Mouse (Mus musculus) gonadal fat pad, adult 2 months (tissue): ENCODE results near the gene Prss34. TPM values are rescaled to one million over a fixed set of nuclear protein-coding genes. Genes with fewer than 3 reads are reported as not detected.

ENCODE experiments used
- DNase-seq: peaks from one replicate; pipeline ENCODE4 v3.0.0-alpha.2; 2012; ENCODE audit warnings: low read depth
- polyA plus RNA-seq: library from polyadenylated mRNA; depleted of rRNA; stranded (reverse); fragments of >200 nt; gene quantifications from 2 replicates; pipeline ENCODE4 v1.2.3, GENCODE M21; 2012; rRNA removed

The Prss34 gene
- polyA plus RNA-seq = 0.34 and 0.42 TPM in 2 replicates

DNA sequence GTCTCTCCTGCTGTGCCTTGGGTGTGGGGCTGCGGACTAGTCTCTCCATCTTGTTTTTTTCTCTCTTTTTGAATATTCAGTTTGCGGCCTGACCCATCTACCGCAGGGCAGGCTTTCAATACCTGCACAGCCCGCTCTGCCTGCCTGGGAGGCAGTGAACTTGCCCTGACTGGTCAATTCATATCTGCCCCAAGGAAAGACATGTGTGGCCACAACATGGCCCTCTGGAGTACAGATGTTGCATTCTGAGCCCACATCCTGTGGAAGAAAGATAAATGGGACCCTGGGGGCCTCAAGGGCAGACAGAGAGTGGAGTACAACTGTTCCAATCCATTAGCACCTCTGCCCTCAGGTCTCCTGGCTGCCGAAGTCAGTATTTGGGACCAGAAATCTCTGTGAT lies at the start of gene Prss34:
Gene Prss34 (plus strand): TSS at position 301 of the 400 bp plus-strand sequence.
- no peak for DNase-seq

DNA sequence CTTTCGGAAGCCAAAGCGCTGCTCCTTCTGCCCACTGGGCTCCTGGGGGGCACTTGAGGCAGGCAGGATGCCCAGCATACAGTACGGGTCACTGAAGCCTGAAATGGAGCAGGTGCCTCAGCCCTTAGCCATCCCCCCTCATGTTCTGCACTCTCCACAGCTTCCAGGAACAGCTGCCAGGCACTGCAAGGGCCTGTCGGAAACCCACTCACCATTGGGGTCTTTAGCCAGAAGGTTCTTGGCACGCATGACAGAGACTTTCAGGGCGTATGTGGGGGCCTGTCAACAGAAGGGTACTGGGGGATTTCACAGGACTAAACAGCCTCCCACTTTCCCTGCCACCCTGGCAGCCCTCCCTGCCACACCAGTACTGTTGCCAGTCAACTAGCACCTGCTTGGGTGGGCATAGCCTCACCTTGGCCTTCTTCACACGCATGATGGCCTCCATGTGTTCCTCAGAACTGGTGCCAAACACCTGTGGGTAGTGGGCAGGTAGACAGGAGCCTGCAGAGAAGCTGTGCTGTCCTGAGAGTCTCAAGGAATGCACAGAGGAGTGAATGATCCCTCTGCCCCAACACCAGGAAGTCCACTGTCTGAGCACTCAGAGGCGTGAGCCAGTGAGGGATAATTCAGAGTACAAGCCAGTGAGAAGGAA lies 47.9 kb upstream of the Prss34 start:
- DNase-seq = no peak

DNA sequence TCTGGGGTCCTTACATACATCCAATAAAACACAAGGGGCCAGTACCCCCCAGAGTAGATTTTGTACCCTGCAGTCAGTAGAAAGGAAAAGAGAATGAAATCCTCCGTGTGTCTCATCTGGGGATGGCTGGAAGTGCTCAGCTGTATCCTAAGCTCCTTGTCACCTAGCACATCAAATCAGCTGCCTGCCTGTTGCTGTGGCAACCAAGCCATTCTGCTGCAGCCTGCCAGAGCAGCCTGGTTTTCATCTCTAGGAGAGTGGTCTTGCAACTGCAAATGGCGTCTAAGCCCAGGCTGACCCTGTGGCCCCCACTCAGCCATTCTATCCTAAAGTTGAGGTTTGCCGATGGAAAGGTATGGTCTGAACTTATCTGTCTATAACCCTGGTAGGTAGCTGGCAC lies 45.6 kb upstream of the Prss34 start:
- DNase-seq = no peak

DNA sequence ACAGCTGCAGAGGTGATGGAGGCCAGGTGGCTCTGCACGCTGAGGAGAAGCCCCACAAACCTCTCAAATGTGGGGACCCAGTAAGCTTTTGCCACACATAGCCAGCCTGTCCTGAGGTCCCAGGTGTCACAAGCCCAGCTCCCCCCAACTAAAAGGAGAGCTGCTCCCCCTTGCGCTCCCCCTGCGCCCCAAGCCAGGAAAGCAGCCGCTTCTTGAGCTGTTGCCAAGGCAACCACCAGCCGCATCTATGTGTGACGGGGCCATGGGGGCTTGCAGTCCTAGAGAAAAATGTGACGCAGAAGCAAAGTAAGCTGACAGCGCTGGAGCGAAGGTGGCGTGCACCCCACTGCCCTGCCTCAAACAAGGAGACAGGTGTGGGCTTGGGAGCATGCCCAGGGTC lies 44.4 kb upstream of the Prss34 start:
- DNase-seq = no peak

DNA sequence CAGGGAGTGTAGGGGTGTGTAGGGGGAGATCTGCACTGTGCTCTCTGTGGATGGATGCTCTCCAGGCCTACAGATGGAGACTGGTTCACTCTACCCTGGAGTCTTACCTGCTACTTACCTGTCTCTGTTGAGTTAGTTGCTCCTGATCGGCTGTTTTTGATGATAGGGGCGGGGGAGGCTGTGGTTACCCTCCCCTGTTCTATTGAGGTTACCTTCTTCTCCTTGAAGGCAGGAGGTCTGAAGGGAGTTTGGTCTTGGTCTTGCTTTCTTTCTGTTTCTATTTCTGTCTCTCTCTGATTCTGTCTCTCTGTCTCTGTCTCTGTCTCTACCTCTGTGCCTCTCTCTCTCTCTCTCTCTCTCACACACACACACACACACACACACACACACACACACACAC lies 43.1 kb upstream of the Prss34 start:
- no peak for DNase-seq

DNA sequence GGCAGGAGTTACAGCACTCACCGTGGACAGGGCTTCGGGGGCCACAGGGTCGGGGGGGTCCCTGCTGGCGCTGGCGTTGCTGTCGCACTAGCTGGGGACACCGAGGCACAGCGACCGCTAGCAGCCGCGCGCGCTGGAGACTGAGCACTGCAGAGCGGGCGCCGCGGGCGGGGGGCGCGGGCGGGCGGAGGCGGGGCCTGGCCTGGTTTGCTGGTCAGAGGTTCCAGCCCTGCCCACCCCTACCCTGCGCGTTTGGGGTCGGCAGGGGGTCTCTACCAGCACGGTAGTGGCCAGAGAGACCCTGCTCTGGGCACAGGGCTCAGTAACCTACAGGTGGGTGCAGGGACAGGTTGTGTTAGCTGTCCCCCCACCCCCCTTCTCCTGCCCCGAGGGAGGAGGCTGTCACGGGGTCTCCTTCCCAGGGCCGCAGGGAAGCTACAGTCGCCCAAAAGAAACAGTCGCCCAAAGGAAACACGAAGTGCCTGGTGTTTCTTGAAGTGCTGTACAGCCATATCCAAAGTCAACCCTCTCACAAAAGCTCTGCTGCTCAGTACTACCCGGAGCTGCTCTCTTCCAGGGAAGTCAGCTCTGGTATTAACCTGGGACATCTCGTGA lies 41.9 kb upstream of the Prss34 start, which contains the start of gene Baiap3:
Gene Baiap3 (minus strand): TSS at position 225 of the 615 bp plus-strand sequence.
- DNase-seq = no peak

DNA sequence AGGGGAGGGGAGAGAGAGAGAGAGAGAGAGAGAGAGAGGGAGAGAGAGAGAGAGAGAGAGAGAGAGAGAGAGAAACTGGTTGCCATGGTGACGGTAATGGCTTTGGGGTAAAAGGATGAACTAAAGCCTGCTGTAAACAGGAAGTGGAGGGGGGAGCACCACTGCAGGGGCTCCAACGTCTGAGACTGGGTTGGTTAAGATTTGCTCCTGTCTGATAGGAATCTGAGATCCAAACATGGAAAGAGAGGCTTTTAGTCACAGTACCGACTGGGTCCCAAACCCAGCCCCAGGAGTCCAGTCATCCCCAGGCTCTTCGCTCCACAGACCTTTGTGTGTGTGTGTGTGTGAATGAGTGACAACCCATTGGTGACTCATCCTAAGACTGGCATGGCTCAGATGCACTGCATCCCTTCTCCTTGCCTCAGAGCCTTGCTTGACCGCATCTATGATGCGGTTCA lies 40.4 kb upstream of the Prss34 start:
- DNase-seq = no peak

DNA sequence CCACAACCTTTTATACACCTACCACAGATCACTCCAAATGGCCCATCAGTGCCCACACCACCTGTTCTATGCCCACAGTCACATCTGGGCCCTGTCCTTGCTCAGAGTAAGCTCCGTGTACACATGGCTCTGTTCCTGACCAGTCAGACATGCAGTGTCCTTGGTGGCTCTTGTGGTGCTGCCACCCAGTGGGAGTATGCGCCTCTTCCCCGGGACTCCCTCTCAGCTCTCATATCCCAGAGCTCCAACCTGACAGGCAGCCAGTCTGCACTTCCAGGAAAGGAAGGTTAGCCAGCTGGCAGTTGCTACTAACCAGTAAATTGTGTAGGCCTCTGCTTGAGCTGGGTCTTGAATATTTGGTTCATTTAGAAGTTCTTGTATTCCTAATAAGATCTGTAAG lies 33.7 kb upstream of the Prss34 start:
- no peak for DNase-seq

DNA sequence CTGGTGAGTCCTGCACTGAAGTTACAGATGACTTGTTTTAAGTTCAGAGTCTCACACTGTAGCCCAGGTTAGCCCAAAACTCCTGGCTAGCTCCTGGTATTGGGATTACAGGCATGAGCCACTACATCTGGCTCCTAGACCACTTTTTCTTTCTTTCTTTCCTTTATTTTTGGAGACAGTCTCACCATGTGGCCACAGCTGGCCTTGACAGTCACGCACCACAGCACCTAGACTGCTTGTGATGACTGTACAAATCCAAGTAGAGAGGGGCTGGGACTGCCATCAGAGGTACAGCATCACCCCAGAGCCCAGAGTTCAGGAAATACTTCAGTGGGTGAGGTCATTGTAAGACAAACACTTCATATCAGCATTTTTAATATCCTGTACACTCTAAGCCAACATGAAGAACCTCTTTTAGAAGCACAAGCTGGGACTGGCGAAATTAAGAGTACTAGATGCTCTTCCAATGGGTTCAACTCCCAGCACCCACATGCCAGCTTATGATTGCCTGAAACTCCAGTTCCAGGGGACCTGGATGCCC lies 27.3 kb upstream of the Prss34 start:
- no peak for DNase-seq

DNA sequence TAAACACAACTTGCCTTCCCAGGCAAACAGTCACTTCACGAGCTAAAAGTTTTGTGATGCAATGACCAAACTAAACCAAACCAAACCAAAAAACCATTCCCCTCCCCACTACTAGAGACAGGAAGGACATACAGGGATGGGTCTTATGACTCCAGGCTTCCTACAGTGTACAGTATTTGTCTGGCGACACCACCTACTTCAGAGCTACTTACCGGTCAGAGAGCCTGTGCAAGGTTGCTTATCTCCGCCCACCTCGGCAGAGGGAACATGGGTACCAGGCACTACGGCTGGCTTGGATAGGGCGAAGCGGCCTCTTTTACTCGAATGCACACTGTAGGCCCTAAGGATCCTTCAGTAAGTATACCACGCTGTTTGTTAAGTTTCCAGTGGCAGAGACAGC lies 25.9 kb upstream of the Prss34 start:
- DNase-seq = no peak

DNA sequence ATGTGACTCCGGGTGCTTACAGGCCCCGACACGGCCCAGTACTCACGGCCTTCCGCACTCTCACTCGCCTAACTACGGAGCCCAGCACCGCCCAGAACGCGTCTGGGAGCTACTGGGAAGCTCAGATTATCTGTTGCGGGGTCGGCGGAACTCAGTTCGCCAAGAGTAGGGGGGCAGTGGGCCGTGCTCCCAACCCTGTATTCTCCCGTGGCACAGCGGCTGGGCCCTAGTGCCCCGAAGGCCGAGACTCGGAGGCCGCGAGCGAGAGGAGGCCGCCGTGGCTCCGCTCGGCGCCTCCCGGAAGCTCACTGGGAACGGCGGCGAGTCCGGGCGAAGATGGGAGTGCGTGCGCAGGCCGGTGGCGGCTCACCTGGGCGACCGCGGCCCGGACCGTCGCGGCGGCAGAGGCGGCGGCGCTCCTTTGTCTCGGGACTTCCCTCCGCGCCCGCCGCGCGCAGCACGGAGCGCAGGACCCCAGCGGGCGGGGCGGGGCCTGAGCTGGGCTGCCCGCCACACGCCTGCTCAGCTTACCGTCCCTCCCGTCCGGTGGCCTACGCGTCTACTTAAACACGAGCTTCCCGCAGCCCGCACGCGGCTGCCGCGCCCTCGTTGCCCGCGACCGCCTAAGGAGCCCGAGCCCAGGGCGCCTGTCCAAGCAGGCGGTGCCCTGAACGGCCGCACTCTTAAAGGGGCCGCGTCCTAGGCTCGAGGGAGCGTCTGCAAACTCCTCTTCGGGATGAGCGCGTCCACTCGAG lies 25.1 kb upstream of the Prss34 start:
- no peak for DNase-seq

DNA sequence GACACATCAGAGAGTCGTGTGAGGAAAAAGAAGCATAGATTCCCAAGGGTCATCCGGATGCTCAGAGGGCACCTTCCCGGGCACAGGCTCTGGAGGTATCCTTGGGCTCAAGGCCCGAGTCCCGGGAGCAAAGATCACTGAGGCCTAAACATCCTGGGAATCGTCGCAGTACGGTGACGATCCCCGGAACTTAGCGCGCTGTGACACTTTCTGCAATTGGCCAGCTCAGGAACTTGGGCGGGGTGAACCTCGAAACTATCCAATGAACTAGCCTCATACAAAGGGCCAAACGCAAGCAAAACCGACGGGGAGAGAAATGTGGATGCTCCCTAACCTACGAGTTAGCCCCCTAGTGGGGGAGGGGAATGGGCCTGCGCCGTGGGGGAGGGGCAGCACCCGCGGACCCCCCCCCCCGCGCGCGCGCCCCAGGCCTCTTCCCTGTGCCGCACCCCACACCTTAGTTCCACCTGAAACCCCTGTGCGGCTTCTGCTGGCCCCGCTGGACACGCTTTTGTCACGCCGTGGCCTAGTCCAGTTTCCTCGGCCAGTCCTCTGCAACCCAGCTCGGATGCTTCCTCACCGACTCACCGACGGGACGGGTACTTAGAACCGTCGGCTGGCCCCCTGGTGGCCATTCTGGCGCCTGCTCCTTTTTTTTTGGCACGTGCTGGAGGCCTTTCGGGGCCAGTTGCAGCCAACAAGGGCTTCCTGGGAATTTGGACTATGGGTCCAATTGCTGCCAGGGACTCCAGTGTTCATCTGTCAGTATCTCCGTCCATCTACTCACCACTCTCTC lies 24.3 kb upstream of the Prss34 start:
- peak; percentile 98 for DNase-seq

DNA sequence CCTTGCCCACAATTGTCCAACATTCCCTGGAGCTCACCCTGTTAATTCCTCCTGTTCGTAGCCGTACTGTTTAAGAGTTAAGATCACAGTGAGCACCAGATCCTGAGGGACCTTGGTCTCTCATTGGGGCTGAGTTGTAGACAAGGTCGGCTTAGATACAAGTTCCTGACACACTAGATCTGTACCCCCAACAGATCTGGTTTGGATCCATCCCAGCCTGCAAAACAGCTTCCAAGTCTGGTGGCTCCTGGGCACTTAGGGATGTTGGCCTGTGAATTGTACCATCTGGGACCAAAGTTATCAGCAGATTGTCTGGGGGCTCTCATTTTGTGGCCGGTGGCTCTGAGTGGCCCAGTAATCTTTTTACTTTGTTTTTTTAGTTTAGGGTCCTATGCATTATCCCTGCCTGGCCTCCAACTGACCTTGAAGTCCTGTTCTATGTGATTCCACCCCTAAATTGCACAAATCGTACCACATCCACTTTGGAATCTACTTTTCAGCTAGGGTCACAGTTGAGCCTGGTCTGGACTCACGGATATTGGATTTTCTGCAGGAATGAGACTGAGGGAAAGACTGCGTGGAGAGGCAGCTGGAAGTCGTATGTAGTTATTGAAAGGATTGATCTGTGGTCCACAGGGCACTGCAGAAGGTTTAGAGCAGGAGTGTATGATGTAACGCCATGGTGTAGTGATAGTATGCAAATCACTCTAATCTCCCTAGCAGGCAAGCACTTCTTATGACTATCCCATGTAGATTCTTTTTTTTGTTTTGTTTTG lies 23.4 kb upstream of the Prss34 start, which contains the start of gene Ube2i:
Gene Ube2i (minus strand): TSS at position 52 of the 776 bp plus-strand sequence.
- DNase-seq = no peak

DNA sequence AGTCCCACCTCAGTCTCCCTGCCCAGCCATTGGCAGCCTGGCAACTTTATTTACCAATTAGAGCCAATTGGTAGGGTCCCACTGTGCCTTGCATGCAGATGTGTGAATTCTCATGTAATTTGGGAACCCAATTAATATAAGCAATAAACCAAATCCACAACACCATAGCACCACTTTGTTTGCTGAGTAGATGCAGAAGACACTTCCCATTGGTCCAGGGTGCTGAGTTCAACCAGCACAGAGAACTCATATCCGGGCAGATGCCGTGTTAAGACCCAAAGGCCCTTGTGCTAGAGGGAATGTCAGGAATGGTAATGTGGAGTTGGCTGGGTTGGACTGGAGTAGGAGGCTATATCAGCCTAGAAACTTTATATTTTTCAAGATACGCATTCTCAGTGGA lies 22.4 kb upstream of the Prss34 start:
- DNase-seq = no peak

DNA sequence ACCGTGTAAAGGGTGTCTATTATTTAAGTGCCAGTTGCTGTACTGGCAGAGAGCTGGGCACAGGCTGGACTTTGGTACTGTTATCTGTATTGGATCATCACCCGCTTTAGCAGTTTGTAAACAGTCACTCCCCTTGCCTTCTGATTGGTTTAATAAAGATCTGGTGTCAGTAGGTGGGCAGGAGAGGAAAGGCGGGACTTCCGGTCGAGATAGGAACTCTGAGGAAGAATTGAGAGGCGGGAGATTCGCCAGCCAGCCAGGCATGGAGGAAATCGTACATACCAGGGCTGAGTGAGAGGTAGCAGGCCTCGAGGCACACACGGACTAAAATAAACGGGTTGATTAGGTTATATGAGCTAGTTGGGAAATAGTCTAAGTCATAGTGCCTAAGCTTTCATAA lies 16.1 kb upstream of the Prss34 start:
- no peak for DNase-seq

DNA sequence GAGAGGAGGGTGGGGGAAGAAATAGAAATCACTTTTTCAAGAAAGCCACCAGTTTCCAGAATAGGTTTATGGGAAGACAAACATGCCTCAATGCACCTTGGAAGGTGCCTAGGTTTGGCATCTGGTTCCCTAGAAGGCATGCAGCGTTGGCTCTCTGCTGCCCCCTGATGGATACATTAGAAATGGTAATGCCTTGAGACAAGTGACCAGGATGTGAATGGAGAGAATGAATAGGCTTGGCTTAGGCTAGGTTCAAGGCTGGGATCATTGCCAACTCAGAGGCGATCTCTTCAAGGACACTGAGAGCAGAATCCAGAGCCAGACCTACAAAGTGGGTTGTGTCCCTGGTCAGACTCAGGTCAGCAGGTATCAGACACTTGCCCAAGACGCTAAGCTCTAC lies 13.2 kb upstream of the Prss34 start:
- DNase-seq = no peak

DNA sequence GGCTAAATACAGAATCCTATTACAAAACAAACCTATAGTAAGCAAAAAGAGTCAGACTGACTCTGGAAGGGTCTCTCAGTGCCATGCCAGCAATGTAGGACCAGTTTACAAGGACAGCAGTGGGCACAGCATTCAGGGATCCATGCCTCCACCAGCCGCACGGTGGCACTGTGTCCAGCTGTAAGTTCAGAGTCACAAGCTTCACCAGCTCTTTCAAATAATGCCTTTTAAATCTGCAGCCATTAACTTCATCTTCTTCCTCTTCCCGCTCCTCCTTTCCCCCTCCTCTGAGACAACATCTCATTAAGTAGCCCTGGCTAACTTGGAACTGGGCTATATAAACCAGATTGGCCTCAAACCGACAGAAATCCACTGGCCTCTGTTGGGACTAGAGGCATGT lies 9.4 kb upstream of the Prss34 start:
- DNase-seq = no peak

DNA sequence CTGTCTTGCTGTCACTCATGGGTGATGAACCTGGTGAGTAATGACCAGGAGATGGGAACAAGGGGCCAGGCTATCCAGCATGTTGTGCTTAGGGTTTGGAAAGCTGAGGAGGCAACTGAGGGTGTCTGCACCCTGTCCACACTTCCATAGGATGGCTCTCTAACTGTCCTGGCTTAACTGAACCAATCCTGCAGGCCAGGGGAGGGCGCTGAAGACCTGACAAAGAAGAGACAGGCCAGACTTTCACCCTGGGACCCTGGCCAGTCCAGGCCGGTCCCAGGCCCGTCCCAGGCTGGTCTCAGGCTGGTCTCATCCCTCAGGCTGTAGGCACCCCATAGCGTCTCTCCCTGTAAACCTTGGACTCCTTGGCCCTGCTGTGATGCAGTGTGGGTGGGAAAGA lies 7.8 kb upstream of the Prss34 start:
- no peak for DNase-seq

DNA sequence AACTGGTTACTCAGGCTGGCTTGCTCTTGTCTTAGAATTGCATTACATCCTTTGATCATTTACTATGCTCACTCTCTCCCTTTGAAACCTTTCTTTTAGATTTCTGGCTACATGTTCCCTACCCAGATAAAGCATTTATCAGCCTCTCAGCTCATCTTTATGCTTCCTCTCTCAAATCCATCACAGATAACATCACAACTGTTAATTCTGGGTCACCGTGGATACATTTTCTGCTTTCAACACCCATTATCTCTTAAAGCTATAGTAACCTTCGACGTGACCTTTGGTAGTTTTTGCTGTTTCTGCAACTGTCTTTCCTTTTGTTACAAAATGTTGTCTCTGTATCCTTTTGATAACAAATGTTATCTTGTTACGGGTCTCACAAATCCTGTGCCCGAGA lies 4.7 kb upstream of the Prss34 start:
- no peak for DNase-seq

DNA sequence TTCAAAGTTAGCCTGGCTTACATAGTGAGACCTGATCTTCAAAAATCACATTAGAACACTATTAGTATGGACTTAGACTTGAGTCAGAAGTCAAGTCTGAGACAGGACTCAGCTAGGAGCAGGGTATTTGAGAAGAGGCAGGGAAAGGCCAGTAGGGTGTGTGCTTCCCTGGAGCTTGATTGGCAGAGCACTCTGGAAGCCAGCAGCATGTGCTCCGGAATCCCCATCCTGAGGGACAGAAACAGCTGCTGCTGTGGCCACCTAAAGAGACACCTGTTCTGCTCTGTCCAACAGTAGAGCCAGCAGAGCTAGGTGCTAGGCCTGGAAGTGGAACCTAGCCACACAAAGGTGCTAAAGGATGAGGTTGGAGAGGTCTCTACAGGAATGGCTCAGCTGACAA lies 4.1 kb upstream of the Prss34 start:
- DNase-seq = no peak

DNA sequence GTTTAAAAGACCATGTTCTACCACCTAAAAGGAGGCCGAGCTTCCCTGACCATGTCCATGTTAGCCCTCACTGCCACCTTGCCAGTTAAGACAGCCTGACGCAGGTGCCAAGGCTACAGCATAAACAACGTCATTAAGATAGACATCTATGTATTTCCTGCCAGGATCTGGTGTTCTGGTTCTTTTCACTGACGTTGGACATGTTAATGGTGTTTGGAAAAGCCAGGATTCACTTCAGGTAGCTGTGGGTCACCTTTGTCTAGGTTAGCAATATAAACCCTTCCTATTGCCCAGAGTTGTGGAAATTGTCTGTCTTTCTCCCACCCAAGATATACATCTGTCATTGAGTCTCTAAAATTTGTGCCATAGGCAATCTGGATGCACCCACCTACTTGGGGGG lies 10.2 kb downstream of the Prss34 start, which contains the start of gene Prss28:
Gene Prss28 (plus strand): TSS at position 301 of the 400 bp plus-strand sequence.
- DNase-seq = no peak
